Mouse (Mus musculus) MEL (cell line): ENCODE data around the gene Smyd3. TPM values are rescaled to one million over a fixed set of nuclear protein-coding genes. Genes with fewer than 3 reads are reported as not detected.

ENCODE experiments used
- DNase-seq: peaks from one replicate; pipeline ENCODE4 v3.0.0; 2011; ENCODE audit warnings: low read depth, low spot score
- H3K27ac ChIP-seq: 2 replicates; pipeline ENCODE4 v1.5.1; 2012; ENCODE audit warnings: low read depth, mild to moderate bottlenecking, control low read depth, low read length, moderate library complexity; ENCODE audit not compliant: control insufficient read depth
- H3K27me3 ChIP-seq, 2 experiments: fragments of 150-350 bp in 1 of 2; sonication (generic) in 1 of 2; 2 replicates each; pipeline ENCODE4 v1.6.1; 2012; ENCODE audit warnings: low read length in 2 of 2, mild to moderate bottlenecking in 2 of 2, improper control_type of control experiment in 1 of 2, moderate library complexity in 1 of 2; ENCODE audit not compliant: insufficient read depth in 2 of 2, control insufficient read depth in 1 of 2
- H3K36me3 ChIP-seq, 2 experiments: 2 replicates each; pipeline ENCODE4 v1.6.1; 2012 to 2014; ENCODE audit warnings: low read length in 2 of 2, improper control_type of control experiment in 1 of 2, inconsistent platforms in 1 of 2, mild to moderate bottlenecking in 1 of 2; ENCODE audit not compliant: insufficient read depth in 2 of 2, control insufficient read depth in 1 of 2
- H3K4me1 ChIP-seq, 2 experiments: fragments of 150-350 bp in 1 of 2; sonication (generic) in 1 of 2; 2 replicates each; pipeline ENCODE4 v1.6.1; 2012; ENCODE audit warnings: low read length in 2 of 2, improper control_type of control experiment in 1 of 2, mild to moderate bottlenecking in 1 of 2; ENCODE audit not compliant: insufficient read depth in 2 of 2, control insufficient read depth in 1 of 2
- H3K4me3 ChIP-seq, 2 experiments: fragments of 150-350 bp in 1 of 2; sonication (generic) in 1 of 2; 2 replicates each; pipeline ENCODE4 v1.5.1; 2012; ENCODE audit warnings: low read depth in 2 of 2, low read length in 2 of 2, mild to moderate bottlenecking in 2 of 2, moderate library complexity in 2 of 2, control low read depth in 1 of 2, improper control_type of control experiment in 1 of 2; ENCODE audit not compliant: control insufficient read depth in 1 of 2, insufficient read depth in 1 of 2
- H3K79me2 ChIP-seq: 2 replicates; pipeline ENCODE4 v1.6.1; 2012; ENCODE audit warnings: mild to moderate bottlenecking, low read length, moderate library complexity; ENCODE audit not compliant: control insufficient read depth, poor library complexity, insufficient read depth
- H3K9ac ChIP-seq: 2 replicates; pipeline ENCODE4 v1.6.1; 2012; ENCODE audit warnings: low read depth, mild to moderate bottlenecking, control low read depth, low read length, moderate library complexity; ENCODE audit not compliant: control insufficient read depth, poor library complexity, severe bottlenecking
- H3K9me3 ChIP-seq: fragments of 150-350 bp; sonication (generic); replicated peaks from 2 replicates; pipeline ENCODE4 v1.6.1; 2012; ENCODE audit warnings: mild to moderate bottlenecking, low read length, improper control_type of control experiment, moderate library complexity; ENCODE audit not compliant: insufficient read depth
- BHLHE40 ChIP-seq: IDR thresholded peaks from 2 replicates; pipeline ENCODE4 v1.6.1; 2012; ENCODE audit warnings: low read depth, mild to moderate bottlenecking, inconsistent platforms, low read length, improper control_type of control experiment, borderline replicate concordance
- CHD2 ChIP-seq: IDR thresholded peaks from 2 replicates; pipeline ENCODE4 v1.6.1; 2011; ENCODE audit warnings: low read length, improper control_type of control experiment
- E2F4 ChIP-seq: IDR thresholded peaks from 2 replicates; pipeline ENCODE4 v1.6.1; 2011; ENCODE audit warnings: low read depth, low read length, improper control_type of control experiment, borderline replicate concordance
- ELF1 ChIP-seq: IDR thresholded peaks from 2 replicates; pipeline ENCODE4 v1.6.1; 2014; ENCODE audit warnings: low read depth, mild to moderate bottlenecking, inconsistent platforms, low read length, improper control_type of control experiment, moderate library complexity
- EP300 ChIP-seq, 2 experiments: IDR thresholded peaks; 2 replicates each; pipeline ENCODE4 v1.6.1; 2011; ENCODE audit warnings: improper control_type of control experiment in 2 of 2, low read length in 2 of 2, low read depth in 1 of 2, mild to moderate bottlenecking in 1 of 2
- GATA1 ChIP-seq: IDR thresholded peaks from 2 replicates; pipeline ENCODE4 v1.6.1; 2011; ENCODE audit warnings: low read depth, low read length, improper control_type of control experiment
- KAT2A ChIP-seq: conservative IDR thresholded peaks from 2 replicates; pipeline ENCODE4 v1.6.1; 2012; ENCODE audit warnings: low read depth, low read length, improper control_type of control experiment, inconsistent platforms
- MAX ChIP-seq: IDR thresholded peaks from 2 replicates; pipeline ENCODE4 v1.6.1; 2011; ENCODE audit warnings: low read length, improper control_type of control experiment
- MAZ ChIP-seq: IDR thresholded peaks from 2 replicates; pipeline ENCODE4 v1.6.1; 2012; ENCODE audit warnings: low read depth, mild to moderate bottlenecking, inconsistent platforms, low read length, improper control_type of control experiment
- MXI1 ChIP-seq: IDR thresholded peaks from 2 replicates; pipeline ENCODE4 v1.6.1; 2011; ENCODE audit warnings: mild to moderate bottlenecking, low read depth, low read length, improper control_type of control experiment
- MYC ChIP-seq: IDR thresholded peaks from 2 replicates; pipeline ENCODE4 v1.6.1; 2011; ENCODE audit warnings: low read depth, mild to moderate bottlenecking, low read length, improper control_type of control experiment, moderate library complexity
- NELFE ChIP-seq: IDR thresholded peaks from 2 replicates; pipeline ENCODE4 v1.6.1; 2011; ENCODE audit warnings: low read depth, low read length, improper control_type of control experiment
- NRF1 ChIP-seq: IDR thresholded peaks from 2 replicates; pipeline ENCODE4 v1.6.1; 2014; ENCODE audit warnings: low read depth, mild to moderate bottlenecking, inconsistent platforms, low read length, improper control_type of control experiment, moderate library complexity; ENCODE audit not compliant: poor library complexity, insufficient read depth, severe bottlenecking
- POLR2A ChIP-seq, 2 experiments: IDR thresholded peaks; 2 replicates each; pipeline ENCODE4 v1.6.1; 2011 to 2012; ENCODE audit warnings: low read length in 2 of 2, mild to moderate bottlenecking in 2 of 2, control low read depth in 1 of 2, improper control_type of control experiment in 1 of 2, low read depth in 1 of 2, moderate library complexity in 1 of 2; ENCODE audit not compliant: control insufficient read depth in 1 of 2, insufficient read depth in 1 of 2, poor library complexity in 1 of 2
- POLR2AphosphoS5 ChIP-seq: IDR thresholded peaks from 2 replicates; pipeline ENCODE4 v1.6.1; 2012; ENCODE audit warnings: low read depth, borderline replicate concordance, mild to moderate bottlenecking, inconsistent platforms, low read length, moderate library complexity, mixed read lengths
- RAD21 ChIP-seq: IDR thresholded peaks from 2 replicates; pipeline ENCODE4 v1.6.1; 2011; ENCODE audit warnings: mild to moderate bottlenecking, low read depth, low read length, improper control_type of control experiment
- RCOR1 ChIP-seq: IDR thresholded peaks from 2 replicates; pipeline ENCODE4 v1.6.1; 2012; ENCODE audit warnings: low read depth, mild to moderate bottlenecking, inconsistent platforms, low read length, improper control_type of control experiment
- SIN3A ChIP-seq: IDR thresholded peaks from 2 replicates; pipeline ENCODE4 v1.6.1; 2012; ENCODE audit warnings: low read length, improper control_type of control experiment, inconsistent platforms
- SMC3 ChIP-seq: IDR thresholded peaks from 2 replicates; pipeline ENCODE4 v1.6.1; 2011; ENCODE audit warnings: low read depth, low read length, improper control_type of control experiment
- TAL1 ChIP-seq: IDR thresholded peaks from 2 replicates; pipeline ENCODE4 v1.6.1; 2012; ENCODE audit warnings: mild to moderate bottlenecking, inconsistent platforms, low read length, moderate library complexity, mixed read lengths
- TCF12 ChIP-seq: IDR thresholded peaks from 2 replicates; pipeline ENCODE4 v1.6.1; 2014; ENCODE audit warnings: low read depth, mild to moderate bottlenecking, inconsistent platforms, low read length, improper control_type of control experiment, moderate library complexity
- UBTF ChIP-seq: IDR thresholded peaks from 2 replicates; pipeline ENCODE4 v1.6.1; 2012; ENCODE audit warnings: low read depth, mild to moderate bottlenecking, inconsistent platforms, low read length, improper control_type of control experiment, moderate library complexity, borderline replicate concordance; ENCODE audit not compliant: insufficient read depth
- USF1 ChIP-seq: IDR thresholded peaks from 2 replicates; pipeline ENCODE4 v1.6.1; 2014; ENCODE audit warnings: low read depth, mild to moderate bottlenecking, inconsistent platforms, low read length, improper control_type of control experiment, moderate library complexity
- USF2 ChIP-seq, 2 experiments: IDR thresholded peaks; 2 replicates each; pipeline ENCODE4 v1.6.1; 2011 to 2012; ENCODE audit warnings: improper control_type of control experiment in 2 of 2, low read length in 2 of 2, borderline replicate concordance in 1 of 2, inconsistent platforms in 1 of 2, low read depth in 1 of 2, mild to moderate bottlenecking in 1 of 2; ENCODE audit not compliant: insufficient read depth in 1 of 2
- ZC3H11A ChIP-seq: IDR thresholded peaks from 2 replicates; pipeline ENCODE4 v1.6.1; 2012; ENCODE audit warnings: low read depth, mild to moderate bottlenecking, inconsistent platforms, low read length, improper control_type of control experiment
- ZKSCAN1 ChIP-seq: IDR thresholded peaks from 2 replicates; pipeline ENCODE4 v1.6.1; 2012; ENCODE audit warnings: low read depth, mild to moderate bottlenecking, inconsistent platforms, low read length, improper control_type of control experiment, moderate library complexity
- ZMIZ1 ChIP-seq: IDR thresholded peaks from 2 replicates; pipeline ENCODE4 v1.6.1; 2012; ENCODE audit warnings: low read depth, mild to moderate bottlenecking, inconsistent platforms, low read length, improper control_type of control experiment, moderate library complexity
- ZNF384 ChIP-seq: IDR thresholded peaks from 2 replicates; pipeline ENCODE4 v1.6.1; 2012; ENCODE audit warnings: low read depth, mild to moderate bottlenecking, inconsistent platforms, low read length, improper control_type of control experiment
- polyA plus RNA-seq, 2 experiments: library from polyadenylated mRNA; stranded (reverse) in 1 of 2; unstranded in 1 of 2; fragments of >175 nt in 1 of 2; fragments of >200 nt in 1 of 2; gene quantifications; 2 replicates each; pipeline versions ENCODE4 v1.2.1 to v1.2.4; 2012; ENCODE audit warnings: low replicate concordance in 2 of 2, low read depth in 1 of 2; ENCODE audit not compliant: insufficient read length in 2 of 2, insufficient read depth in 1 of 2, missing spikeins in 1 of 2
- total RNA-seq: library from RNA; depleted of rRNA; stranded (reverse); fragments of 300-350 nt; gene quantifications from 2 replicates; pipeline ENCODE4 v1.2.3, GENCODE M21; 2012

The Smyd3 gene
- total and polyA plus RNA-seq, 3 experiments, result 13.3 to 18.2 TPM; not detected in 1

GRCm38 (mm10) chr1:179485784-179486540 is 31.9 kb downstream of the Smyd3 start:
- no peak for TF ChIP-seq MAZ
- TF ChIP-seq TCF12, result no peak
- no peak for TF ChIP-seq E2F4
- no peak for TF ChIP-seq ZC3H11A
- no peak for TF ChIP-seq BHLHE40
- no peak for TF ChIP-seq MAX
- no peak for TF ChIP-seq ZKSCAN1
- no peak for TF ChIP-seq ELF1
- no peak for TF ChIP-seq POLR2AphosphoS5
- no peak for TF ChIP-seq NELFE
- no peak for TF ChIP-seq ZMIZ1
- no peak for TF ChIP-seq USF2 (IDR thresholded peaks at IDR 0.05; ENCODE audit: borderline replicate concordance in 1 of 2, insufficient read depth in 1 of 2, low read depth in 1 of 2, low read length in 2 of 2)
- TF ChIP-seq CHD2, result no peak
- no peak for TF ChIP-seq KAT2A
- no peak for TF ChIP-seq SMC3
- no peak for TF ChIP-seq EP300 (IDR thresholded peaks at IDR 0.05; ENCODE audit: low read depth in 1 of 2, low read length in 2 of 2)
- no peak for TF ChIP-seq RAD21
- no peak for TF ChIP-seq TAL1
- Histone ChIP-seq H3K4me3 (no peak overlapping the region), H3K79me2 (no peaks in the 10 kb centered on the region), H3K36me3 (no peaks in the 10 kb centered on the region), H3K27ac (no peak overlapping the region), H3K27me3 (no peaks in the 10 kb centered on the region), H3K9ac (no peak overlapping the region), H3K9me3 (no peaks in the 10 kb centered on the region), H3K4me1 (no peaks in the 10 kb centered on the region)
- no peak for DNase-seq

- no peak for DNase-seq
- H3K36me3 ChIP-seq, result no peaks in the 10 kb centered on the region; a peak in 1 of 4 replicates
- no peaks in the 10 kb centered on the region for H3K9me3 ChIP-seq
- no peaks in the 10 kb centered on the region for H3K27me3 ChIP-seq
- H3K4me3 ChIP-seq, result no peak overlapping the region
- H3K9ac ChIP-seq, result no peak overlapping the region
- no peaks in the 10 kb centered on the region for H3K4me1 ChIP-seq
- no peaks in the 10 kb centered on the region for H3K79me2 ChIP-seq
- TF ChIP-seq USF2 (IDR thresholded peaks at IDR 0.05; ENCODE audit: borderline replicate concordance in 1 of 2, insufficient read depth in 1 of 2, low read depth in 1 of 2, low read length in 2 of 2), result no peak
- no peak for TF ChIP-seq SIN3A
- TF ChIP-seq ZNF384, result no peak
- TF ChIP-seq NRF1, result no peak
- TF ChIP-seq ZMIZ1, result no peak
- TF ChIP-seq GATA1, result no peak
- TF ChIP-seq TCF12, result no peak
- TF ChIP-seq MYC, result no peak
- TF ChIP-seq USF1, result no peak
- no peak for TF ChIP-seq POLR2A (IDR thresholded peaks at IDR 0.05; ENCODE audit: control insufficient read depth in 1 of 2, insufficient read depth in 1 of 2, low read depth in 1 of 2, low read length in 2 of 2, poor library complexity in 1 of 2)
- no peak for TF ChIP-seq EP300 (IDR thresholded peaks at IDR 0.05; ENCODE audit: low read depth in 1 of 2, low read length in 2 of 2)
- no peak for TF ChIP-seq UBTF
- TF ChIP-seq MXI1, result no peak
- no peak for TF ChIP-seq RCOR1
- no peak for TF ChIP-seq CHD2
- TF ChIP-seq ZC3H11A, result no peak
- no peak overlapping the region for H3K27ac ChIP-seq
Measured at GRCm38 (mm10) chr1:179480862-179481261, 37.0 kb downstream of the Smyd3 start.
